8 mouse cellular contexts compared by ENCODE assay signal in the genomic region with DNA sequence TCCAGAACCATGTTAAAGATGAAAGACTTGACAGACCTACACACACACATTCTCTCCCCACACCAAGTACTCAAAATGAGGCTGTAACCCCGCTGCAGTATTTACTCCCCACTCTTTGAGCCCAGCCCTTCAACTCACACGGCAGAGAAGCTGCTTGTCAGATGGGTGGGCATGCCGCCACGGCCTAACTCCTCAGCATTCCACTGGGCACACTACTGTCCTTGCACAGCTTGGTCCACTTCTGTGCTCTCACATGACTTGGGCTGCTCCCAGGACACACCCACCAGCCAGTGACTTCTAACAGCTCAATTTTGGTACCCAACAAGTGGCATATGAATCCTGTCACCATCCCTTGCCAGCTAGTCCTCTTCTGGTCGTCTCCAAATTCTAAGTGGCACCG. TPM values are rescaled to one million over a fixed set of nuclear protein-coding genes. Genes with fewer than 3 reads are reported as not detected.
DNase-seq lines count a peak whose midpoint lies in the region; ATAC-seq and TF ChIP-seq lines count a peak whose summit lies in the region.

No protein-coding gene starts in this region.

- no peak overlapping the region for H3K27ac ChIP-seq in liver, adult 2 months (replicated peaks; ENCODE audit: insufficient read depth, low read depth, low read length)
- peak overlapping the region; percentile 42 for H3K27ac ChIP-seq in forebrain, embryonic 15.5 days (replicated peaks)
- 0 out of 2 replicates have a peak overlapping the region, but pooled peaks have one; percentile 52 for H3K27ac ChIP-seq in hindbrain, embryonic 14.5 days
- H3K27ac ChIP-seq in midbrain, embryonic 12.5 days (replicated peaks) = peak overlapping the region; percentile 67

- no peak overlapping the region for H3K4me2 ChIP-seq in forebrain, embryonic 15.5 days (replicated peaks)
- no peak overlapping the region for H3K4me2 ChIP-seq in hindbrain, embryonic 14.5 days (replicated peaks)
- no peak overlapping the region for H3K4me2 ChIP-seq in midbrain, embryonic 12.5 days (replicated peaks)

- TF ChIP-seq POLR2A in liver, adult 2 months (IDR thresholded peaks at IDR 0.05; ENCODE audit: extremely low read depth, insufficient read depth, low read length) = no peak

- no peaks in the 10 kb centered on the region for H3K9me3 ChIP-seq in forebrain, embryonic 15.5 days
- H3K9me3 ChIP-seq in hindbrain, embryonic 14.5 days (ENCODE audit: control insufficient read depth, low read length) = no peaks in the 10 kb centered on the region
- H3K9me3 ChIP-seq in midbrain, embryonic 12.5 days = no peaks in the 10 kb centered on the region

- no peak overlapping the region for H3K9ac ChIP-seq in liver, adult 2 months (ENCODE audit: low read depth, low read length)
- no peak overlapping the region for H3K9ac ChIP-seq in forebrain, embryonic 15.5 days (replicated peaks)
- H3K9ac ChIP-seq in hindbrain, embryonic 14.5 days = no peak overlapping the region
- no peak overlapping the region for H3K9ac ChIP-seq in midbrain, embryonic 12.5 days (replicated peaks)

- peaks cover 17% of the 10 kb centered on the region; the same call in 1 of the 2 replicates for H3K79me2 ChIP-seq in liver, adult 2 months (ENCODE audit: control insufficient read depth, insufficient read depth, low read length)

- H3K36me3 ChIP-seq in liver, adult 2 months (ENCODE audit: control insufficient read depth, insufficient read depth, low read length) = no peaks in the 10 kb centered on the region
- peaks cover 3% of the 10 kb centered on the region; the same call in 1 of the 2 replicates for H3K36me3 ChIP-seq in forebrain, embryonic 15.5 days
- H3K36me3 ChIP-seq in hindbrain, embryonic 14.5 days (replicated peaks; ENCODE audit: control insufficient read depth, insufficient read depth) = no peaks in the 10 kb centered on the region
- no peaks in the 10 kb centered on the region for H3K36me3 ChIP-seq in midbrain, embryonic 12.5 days

- TF ChIP-seq CTCF in liver, adult 2 months (IDR thresholded peaks at IDR 0.05; ENCODE audit: low read depth, low read length) = no peak

- 28% methylated on average over 6 of the region's 6 CpGs for WGBS in liver, adult 2 months
- WGBS in forebrain, embryonic 15.5 days = 46% methylated on average over 6 of the region's 6 CpGs
- 39% methylated on average over 6 of the region's 6 CpGs for WGBS in hindbrain, embryonic 14.5 days
- 63% methylated on average over 6 of the region's 6 CpGs for WGBS in midbrain, embryonic 12.5 days

- peak; percentile 68 for DNase-seq in liver, adult 2 months (ENCODE audit: extremely low read depth, low read depth, low spot score)
- DNase-seq in liver = no peak
- DNase-seq in adrenal gland, postnatal 25 days = peak; percentile 51
- peak; percentile 43 for DNase-seq in hindbrain, embryonic 14.5 days (ENCODE audit: low spot score)
- DNase-seq in layer of hippocampus, postnatal 14 days (ENCODE audit: low spot score in 2 of 2) = peak; percentile 58 to 70

- no peaks in the 10 kb centered on the region for H3K27me3 ChIP-seq in liver, adult 2 months (ENCODE audit: control insufficient read depth, insufficient read depth, low read length)
- H3K27me3 ChIP-seq in forebrain, embryonic 15.5 days = no peaks in the 10 kb centered on the region
- no peaks in the 10 kb centered on the region for H3K27me3 ChIP-seq in hindbrain, embryonic 14.5 days (ENCODE audit: control insufficient read depth, insufficient read depth, low read length)
- H3K27me3 ChIP-seq in midbrain, embryonic 12.5 days = no peaks in the 10 kb centered on the region

- H3K4me1 ChIP-seq in liver, adult 2 months (ENCODE audit: control insufficient read depth, insufficient read depth, low read length) = peaks cover 8% of the 10 kb centered on the region
- peaks cover 32% of the 10 kb centered on the region for H3K4me1 ChIP-seq in forebrain, embryonic 15.5 days
- H3K4me1 ChIP-seq in hindbrain, embryonic 14.5 days (replicated peaks; ENCODE audit: control insufficient read depth, insufficient read depth, low read length) = peaks cover 32% of the 10 kb centered on the region
- H3K4me1 ChIP-seq in midbrain, embryonic 12.5 days = peaks cover 22% of the 10 kb centered on the region

- no peak overlapping the region for H3K4me3 ChIP-seq in liver, adult 2 months (ENCODE audit: insufficient read depth, low read depth, low read length)
- no peak overlapping the region for H3K4me3 ChIP-seq in forebrain, embryonic 15.5 days
- no peak overlapping the region for H3K4me3 ChIP-seq in hindbrain, embryonic 14.5 days (replicated peaks; ENCODE audit: low read length)
- H3K4me3 ChIP-seq in midbrain, embryonic 12.5 days = no peak overlapping the region

- ATAC-seq in forebrain, embryonic 15.5 days (replicated peaks) = no peak
- ATAC-seq in hindbrain, embryonic 14.5 days (ENCODE audit: low FRiP score) = 0 out of 2 replicates have a peak, but pooled peaks have one; percentile 13
- no peak for ATAC-seq in midbrain, embryonic 12.5 days (ENCODE audit: low FRiP score, low read depth)
- no peak for ATAC-seq in megakaryocyte-erythroid progenitor cell, adult 5-6 weeks (replicated peaks; ENCODE audit: low FRiP score, low TSS enrichment, poor library complexity, severe bottlenecking)

RNA-seq across cellular contexts. Expression of a gene that starts 5.0 kb away (rescaled TPM):
- total RNA-seq in liver, adult 2 months (2014; rRNA removed) = 7.9 and 13.5 TPM in 2 replicates
- 3.2 and 3.9 TPM in 2 replicates for polyA plus RNA-seq in liver, adult 2 months (2012; rRNA removed)
- total RNA-seq in adrenal gland, postnatal 25 days (2021) = 24.6 and 26.0 TPM in 2 replicates
- polyA plus RNA-seq in forebrain, embryonic 15.5 days (2015; fragmentation: Nextera tagmentation; extraction: Ambion mirVana) = 8.9 and 9.2 TPM in 2 replicates
- 9.8 and 11.7 TPM in 2 replicates for polyA plus RNA-seq in hindbrain, embryonic 14.5 days (2014; fragmentation: Nextera tagmentation; extraction: Ambion mirVana)
- total RNA-seq in layer of hippocampus, postnatal 14 days (2021) = 10 to 100 TPM; 38.6 to 43.7 TPM
- polyA plus RNA-seq in midbrain, embryonic 12.5 days (2016; fragmentation: Nextera tagmentation; extraction: Ambion mirVana) = 7.8 and 7.9 TPM in 2 replicates
- 24.6 and 28.7 TPM in 2 replicates for total RNA-seq in megakaryocyte-erythroid progenitor cell, adult 5-6 weeks (2014; fragmentation: Nextera tagmentation)
- total RNA-seq in megakaryocyte-erythroid progenitor cell, adult 5-6 weeks (2017) = 10.4 and 16.5 TPM in 2 replicates

RNA-seq across cellular contexts. Expression of a gene that starts 37.2 kb away (rescaled TPM):
- 8.5 and 10.0 TPM in 2 replicates for total RNA-seq in liver, adult 2 months (2014; rRNA removed)
- polyA plus RNA-seq in liver, adult 2 months (2012; rRNA removed) = 16.0 and 17.0 TPM in 2 replicates
- 19.7 and 24.3 TPM in 2 replicates for total RNA-seq in adrenal gland, postnatal 25 days (2021)
- polyA plus RNA-seq in forebrain, embryonic 15.5 days (2015; fragmentation: Nextera tagmentation; extraction: Ambion mirVana) = 65.9 and 68.6 TPM in 2 replicates
- polyA plus RNA-seq in hindbrain, embryonic 14.5 days (2014; fragmentation: Nextera tagmentation; extraction: Ambion mirVana) = 54.7 and 61.6 TPM in 2 replicates
- total RNA-seq in layer of hippocampus, postnatal 14 days (2021) = 10 to 100 TPM; 36.4 to 38.2 TPM
- polyA plus RNA-seq in midbrain, embryonic 12.5 days (2016; fragmentation: Nextera tagmentation; extraction: Ambion mirVana) = 68.4 and 75.1 TPM in 2 replicates
- total RNA-seq in megakaryocyte-erythroid progenitor cell, adult 5-6 weeks (2014; fragmentation: Nextera tagmentation) = 19.3 and 20.4 TPM in 2 replicates
- 10.9 and 13.3 TPM in 2 replicates for total RNA-seq in megakaryocyte-erythroid progenitor cell, adult 5-6 weeks (2017)

RNA-seq across cellular contexts. Expression of a gene that starts 57.0 kb away (rescaled TPM):
- total RNA-seq in liver, adult 2 months (2014; rRNA removed) = not detected in 2 replicates
- 0.02 TPM in 1 of 2 replicates, not detected in the other for polyA plus RNA-seq in liver, adult 2 months (2012; rRNA removed)
- not detected in 2 replicates for total RNA-seq in adrenal gland, postnatal 25 days (2021)
- not detected in 2 replicates for polyA plus RNA-seq in forebrain, embryonic 15.5 days (2015; fragmentation: Nextera tagmentation; extraction: Ambion mirVana)
- not detected in 2 replicates for polyA plus RNA-seq in hindbrain, embryonic 14.5 days (2014; fragmentation: Nextera tagmentation; extraction: Ambion mirVana)
- not detected for total RNA-seq in layer of hippocampus, postnatal 14 days (2021)
- polyA plus RNA-seq in midbrain, embryonic 12.5 days (2016; fragmentation: Nextera tagmentation; extraction: Ambion mirVana) = not detected in 2 replicates
- total RNA-seq in megakaryocyte-erythroid progenitor cell, adult 5-6 weeks (2014; fragmentation: Nextera tagmentation) = not detected in 2 replicates
- total RNA-seq in megakaryocyte-erythroid progenitor cell, adult 5-6 weeks (2017) = not detected in 2 replicates
